Mouse (Mus musculus) forebrain, embryonic 13.5 days (tissue): Measurements from ENCODE around the gene Socs2. TPM values are rescaled to one million over a fixed set of nuclear protein-coding genes. Genes with fewer than 3 reads are reported as not detected.

Experiments
- polyA plus RNA-seq: library from polyadenylated mRNA; unstranded; fragments of >200 nt; fragmentation: Nextera tagmentation; extraction: Ambion mirVana; gene quantifications from 2 replicates; pipeline ENCODE4 v1.2.1, GENCODE M21; 2015

Gene Socs2
- polyA plus RNA-seq, 1 experiment from 2014 or later = 91.6 TPM

Other genes starting within 250 kb of the Socs2 start
- 11.3 and 12.5 TPM in 2 replicates for gene Cradd, start 93.0 kb downstream of the Socs2 start, polyA plus RNA-seq
- gene Mrpl42, start 84.8 kb upstream of the Socs2 start, polyA plus RNA-seq = 303 and 331 TPM in 2 replicates
- 482 and 484 TPM in 2 replicates for gene Ube2n, start 98.0 kb upstream of the Socs2 start, polyA plus RNA-seq
- 76.6 and 76.7 TPM in 2 replicates for gene Nudt4, start 147.0 kb upstream of the Socs2 start, polyA plus RNA-seq